Mouse (Mus musculus) bone marrow, adult 2 months (tissue): ENCODE measurements around the gene Nudt19. TPM values are rescaled to one million over a fixed set of nuclear protein-coding genes. Genes with fewer than 3 reads are reported as not detected.

Experiments used
- H3K27ac ChIP-seq: fragments of 200-500 bp; 2 replicates; pipeline ENCODE4 v1.5.1; 2012; ENCODE audit warnings: low read depth, mild to moderate bottlenecking, control low read depth, inconsistent platforms, low read length; ENCODE audit not compliant: control insufficient read depth, poor library complexity, insufficient read depth
- H3K4me1 ChIP-seq: fragments of 200-500 bp; 2 replicates; pipeline ENCODE4 v1.6.1; 2011; ENCODE audit warnings: low read length; ENCODE audit not compliant: control insufficient read depth, insufficient read depth
- H3K4me3 ChIP-seq: fragments of 200-500 bp; replicated peaks from 2 replicates; pipeline ENCODE3; 2011; ENCODE audit warnings: mild to moderate bottlenecking, low read depth, low read length, control low read depth; ENCODE audit not compliant: control insufficient read depth
- CTCF ChIP-seq: fragments of 200-500 bp; IDR thresholded peaks from 2 replicates; pipeline ENCODE4 v1.5.1; 2011; ENCODE audit warnings: low read length, control low read depth; ENCODE audit not compliant: control insufficient read depth, insufficient read depth
- POLR2A ChIP-seq: fragments of 200-500 bp; IDR thresholded peaks from 2 replicates; pipeline ENCODE4 v1.6.1; 2011; ENCODE audit warnings: low read depth, mild to moderate bottlenecking, control low read depth, low read length, borderline replicate concordance; ENCODE audit not compliant: control insufficient read depth
- WGBS: fragments of 180-500 bp; shearing (Covaris S2); methylation state at CpG from one replicate; pipeline ENCODE4 v1.1.7; 2018; 5-methylcytosine and 5-hydroxymethylcytosine counted together
- polyA plus RNA-seq: library from polyadenylated mRNA; stranded (reverse); fragments of >200 nt; gene quantifications from 2 replicates; pipeline ENCODE4 v1.2.4, GENCODE M21; 2011; ENCODE audit warnings: low replicate concordance; ENCODE audit not compliant: missing spikeins, insufficient read depth, insufficient read length

The Nudt19 gene
- polyA plus RNA-seq, 1 experiment, result 29.6 TPM

DNA sequence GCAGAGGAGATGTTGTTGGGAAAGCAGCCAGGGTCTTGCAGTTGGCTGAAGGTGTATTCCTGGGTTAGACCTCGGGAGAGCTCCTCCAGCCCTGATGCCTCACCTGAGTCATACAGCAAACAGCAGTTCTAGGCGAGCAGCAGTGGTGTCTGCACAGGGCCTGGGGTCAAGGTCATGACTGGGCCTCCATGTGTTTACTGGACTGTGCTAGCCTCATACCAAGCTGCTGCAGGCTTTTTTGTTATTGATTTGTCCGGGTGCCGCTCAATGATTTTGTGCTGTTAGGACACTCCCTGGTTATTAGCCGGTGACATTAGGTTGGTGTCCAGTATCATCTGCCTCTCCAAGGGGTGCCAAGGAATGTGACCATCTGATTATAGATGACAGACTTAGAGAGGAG lies 31.6 kb upstream of the Nudt19 start:
- Histone ChIP-seq H3K4me1 (no peaks in the 10 kb centered on the region; the same call in none of the 2 replicates), H3K27ac (no peak overlapping the region), H3K4me3 (no peak overlapping the region)
- 72% methylated on average over 5 of the region's 5 CpGs for WGBS
- no peak for TF ChIP-seq POLR2A
- no peak for TF ChIP-seq CTCF

DNA sequence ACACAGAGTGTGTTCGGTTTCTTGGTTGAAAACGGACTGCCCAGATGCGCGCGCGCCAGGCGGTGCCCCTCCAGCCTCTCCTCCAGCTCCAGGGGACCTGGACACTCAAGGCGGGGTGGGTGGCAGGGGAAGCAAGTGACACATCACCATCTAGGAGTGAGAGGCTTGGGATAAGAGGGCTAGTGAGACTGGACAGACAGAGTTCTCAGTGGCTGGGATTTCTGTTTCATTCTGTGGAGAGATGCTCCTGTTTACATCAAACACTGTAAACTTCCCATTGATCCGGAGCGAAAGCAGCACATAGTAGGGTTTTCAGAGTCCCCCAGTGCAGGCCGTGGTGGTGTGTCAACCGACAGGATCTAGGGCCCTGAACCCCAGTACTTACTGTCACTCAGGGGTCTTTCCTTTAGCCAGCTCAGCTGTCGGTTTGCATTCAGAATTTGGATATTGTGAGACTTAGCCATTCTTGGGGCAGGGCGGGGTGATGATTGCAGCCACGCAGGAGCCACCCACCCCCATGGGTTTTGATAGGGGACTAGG lies 30.9 kb upstream of the Nudt19 start:
- H3K27ac ChIP-seq, result no peak overlapping the region
- H3K4me1 ChIP-seq, result no peaks in the 10 kb centered on the region; the same call in none of the 2 replicates
- TF ChIP-seq CTCF, result no peak

DNA sequence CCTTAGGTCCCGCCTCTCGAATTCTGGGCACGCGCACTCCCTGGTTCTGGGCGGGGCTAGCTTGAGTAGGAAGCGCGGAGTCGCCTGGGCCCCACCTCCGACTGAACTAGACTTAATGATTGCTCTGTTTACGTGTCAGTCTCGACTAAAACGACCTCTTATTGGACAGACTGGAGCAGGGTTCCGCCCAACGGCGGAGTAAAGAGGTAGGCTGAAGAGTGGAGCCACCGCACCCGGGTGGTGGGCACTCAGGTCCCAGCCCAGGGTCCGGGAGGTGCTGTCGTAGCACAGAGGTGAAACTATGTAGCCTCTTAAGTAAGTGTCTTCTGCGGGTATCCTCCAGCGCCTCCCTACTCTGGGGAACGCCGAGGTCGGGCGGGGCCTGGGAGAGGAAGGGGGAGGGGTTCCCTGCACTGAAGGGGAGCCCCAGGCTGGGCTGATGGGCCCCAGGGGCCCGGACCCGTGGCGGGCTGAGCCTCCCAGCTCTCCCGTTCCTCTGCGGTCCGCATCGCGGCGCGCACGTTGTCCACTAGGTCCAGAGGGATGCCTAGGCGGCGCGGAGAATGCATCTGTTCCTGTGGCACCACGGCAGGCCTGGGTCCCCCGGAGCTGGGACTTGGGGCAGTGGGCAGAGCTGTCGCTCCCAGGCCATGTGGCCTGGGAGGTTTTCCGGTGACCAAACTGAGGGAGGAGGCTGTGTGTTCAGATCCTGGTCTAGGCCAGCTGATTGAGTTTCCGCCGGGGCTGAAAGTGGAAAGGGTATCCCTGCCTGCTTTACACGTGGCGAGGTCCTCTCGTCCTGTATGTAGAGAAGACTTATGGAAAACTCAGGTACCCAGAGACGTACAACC lies 30.2 kb upstream of the Nudt19 start, which contains the start of gene Ankrd27:
Gene Ankrd27 (plus strand): TSS at position 190 of the 851 bp plus-strand sequence.
- Histone ChIP-seq H3K4me3 (peak within 1 kb of the TSS; percentile 94), H3K27ac (peak within 1 kb of the TSS; percentile 40; the same call in 1 of the 2 replicates), H3K4me1 (no peaks in the 10 kb centered on the region; the same call in none of the 2 replicates)
- WGBS, result under 1% methylated on average over 49 of the region's 49 CpGs
- TF ChIP-seq POLR2A, result peak; percentile 50; the same call in 1 of the 2 replicates
- no peak for TF ChIP-seq CTCF

More for the DNA sequence above, 30.9 kb upstream of the Nudt19 start:
- H3K4me3 ChIP-seq, result peak overlapping the region; percentile 94
- 28% methylated on average over 15 of the region's 15 CpGs for WGBS

DNA sequence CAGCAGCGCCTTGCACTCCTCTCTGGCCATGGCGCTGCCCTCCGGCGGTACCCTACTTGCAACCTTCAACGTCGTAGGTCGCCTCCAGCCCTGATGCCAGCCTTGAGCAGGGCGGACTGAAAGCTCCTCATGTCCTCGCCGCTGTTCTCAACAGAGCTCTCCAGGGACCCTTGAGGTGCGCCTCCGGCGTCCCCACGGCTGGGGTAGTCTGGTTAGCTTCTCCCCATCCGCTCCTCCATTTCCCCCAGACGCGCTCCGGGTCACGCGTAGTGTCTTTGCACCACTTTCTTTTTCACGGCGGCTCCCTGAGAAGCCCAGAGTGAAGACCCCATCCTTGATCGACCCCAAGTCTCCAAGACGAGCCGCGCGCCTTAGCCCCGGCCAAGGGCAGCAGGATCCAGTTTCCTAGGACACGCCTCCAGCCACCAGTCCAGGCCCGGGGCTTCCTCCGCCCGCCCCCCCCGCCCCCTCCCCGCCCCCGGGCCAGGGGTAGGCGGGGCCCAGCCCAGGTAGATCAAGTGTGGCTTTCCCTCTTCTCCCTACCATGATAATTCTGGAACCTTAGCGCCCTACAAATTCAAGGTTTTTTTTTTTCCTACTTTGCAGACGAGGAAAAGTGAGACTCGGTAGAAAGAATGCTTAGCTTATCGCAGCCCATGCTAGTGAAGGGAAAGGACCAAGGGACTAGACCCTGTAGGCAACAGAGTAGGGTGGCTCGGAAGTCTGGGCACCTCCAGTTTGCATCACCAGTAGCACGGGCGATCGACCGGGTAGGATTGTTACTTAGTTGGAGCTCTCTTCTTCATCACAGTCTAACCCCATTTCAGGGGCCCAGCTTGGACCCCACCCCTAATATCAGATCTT lies 29.3 kb upstream of the Nudt19 start, which contains the start of gene Rgs9bp:
Gene Rgs9bp (minus strand): TSS at position 392 of the 864 bp plus-strand sequence.
- Histone ChIP-seq H3K4me1 (no peaks in the 10 kb centered on the region; the same call in none of the 2 replicates), H3K4me3 (peak within 1 kb of the TSS; percentile 94), H3K27ac (peak within 1 kb of the TSS; percentile 40; the same call in 1 of the 2 replicates)
- TF ChIP-seq POLR2A, result no peak
- no peak for TF ChIP-seq CTCF
- WGBS, result under 1% methylated on average over 45 of the region's 45 CpGs

DNA sequence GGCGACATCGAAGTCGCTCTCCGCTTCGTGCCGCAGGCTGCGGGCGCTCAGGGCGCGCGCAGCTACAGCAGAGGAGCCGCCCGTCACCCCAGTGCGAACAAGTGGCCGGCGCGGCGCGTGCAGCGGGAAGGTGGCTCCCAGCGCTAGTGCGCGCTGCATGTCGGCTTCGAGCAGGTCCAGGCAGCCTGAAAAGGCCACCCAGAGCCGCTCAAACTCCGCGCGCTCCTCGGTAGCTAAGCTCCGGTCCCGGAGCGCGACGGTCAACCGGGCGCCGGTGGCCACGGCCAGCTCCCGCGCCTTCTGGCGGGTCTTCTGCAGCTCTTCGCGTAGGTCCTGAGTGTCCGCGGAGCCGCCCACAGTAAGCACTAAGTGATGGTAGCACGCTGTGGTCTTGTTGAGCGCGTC lies 28.7 kb upstream of the Nudt19 start:
- TF ChIP-seq CTCF (no peak), POLR2A (no peak)
- H3K27ac ChIP-seq, result no peak overlapping the region
- H3K4me1 ChIP-seq, result no peaks in the 10 kb centered on the region; the same call in none of the 2 replicates
- WGBS, result 1% methylated on average over 50 of the region's 50 CpGs
- peak overlapping the region; percentile 68 for H3K4me3 ChIP-seq

DNA sequence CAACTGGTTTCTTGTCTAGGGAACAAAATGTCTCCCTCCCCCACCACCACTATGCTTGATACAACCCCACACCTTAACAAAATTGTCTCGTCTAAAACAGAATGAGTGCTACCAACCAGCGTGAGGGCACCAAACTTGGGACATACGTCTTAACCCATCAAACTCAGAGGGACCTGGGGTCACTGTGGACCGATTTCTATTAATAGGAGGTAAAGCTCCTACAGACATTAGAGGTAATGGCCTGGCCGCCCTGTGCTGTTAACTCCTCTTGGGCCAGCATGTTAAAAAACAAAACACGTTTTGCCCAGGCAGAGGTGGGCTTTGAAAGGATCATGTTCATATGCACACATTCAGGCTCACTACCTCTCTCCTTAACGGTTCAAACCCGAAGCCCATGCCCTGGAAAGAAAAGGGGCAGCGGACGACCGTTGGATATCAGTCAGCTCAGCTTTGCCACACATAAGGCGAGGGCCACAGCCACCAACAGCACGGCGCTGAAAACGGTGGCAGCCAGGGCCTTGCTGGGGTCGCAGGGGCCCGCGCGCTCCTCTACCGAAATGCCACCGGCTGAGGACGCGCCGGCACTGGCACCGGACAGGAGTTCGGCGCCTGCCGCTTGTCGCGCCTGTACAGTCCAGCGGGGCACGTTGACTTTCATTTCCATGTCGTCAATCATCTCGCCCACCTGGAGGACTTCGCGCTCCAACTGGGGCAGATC lies 28.1 kb upstream of the Nudt19 start:
- Histone ChIP-seq H3K27ac (no peak overlapping the region), H3K4me1 (no peaks in the 10 kb centered on the region; the same call in none of the 2 replicates), H3K4me3 (peak overlapping the region; percentile 67)
- no peak for TF ChIP-seq POLR2A
- no peak for TF ChIP-seq CTCF
- WGBS, result 8% methylated on average over 36 of the region's 36 CpGs

DNA sequence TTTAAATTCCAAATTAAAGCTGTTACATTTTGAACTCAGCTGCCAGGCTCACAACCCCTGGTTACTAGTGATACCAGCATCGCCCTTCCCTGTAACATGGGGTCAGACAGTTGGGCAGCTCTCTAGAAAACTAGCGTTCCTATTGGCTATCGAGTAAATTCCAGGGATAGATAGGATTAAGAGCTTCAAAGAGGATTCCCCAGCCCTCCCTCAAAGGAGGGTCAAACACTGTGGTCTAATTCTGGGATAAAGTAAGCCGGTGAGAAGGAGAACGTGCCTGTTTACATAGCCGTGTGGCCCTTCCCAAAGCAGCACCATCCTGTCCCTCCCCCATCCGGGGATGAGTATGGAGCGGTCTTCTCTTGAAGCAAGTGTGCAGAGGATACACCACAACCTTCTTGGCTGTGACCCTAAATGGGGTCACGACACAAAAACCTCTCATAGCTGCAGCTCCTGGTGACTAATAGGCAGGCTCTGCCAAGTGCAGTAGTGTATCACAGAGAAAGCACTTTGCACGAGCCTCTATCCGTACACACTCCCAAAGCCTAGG lies 27.4 kb upstream of the Nudt19 start:
- Histone ChIP-seq H3K27ac (no peak overlapping the region), H3K4me3 (no peak overlapping the region), H3K4me1 (no peaks in the 10 kb centered on the region; the same call in none of the 2 replicates)
- 54% methylated on average over 11 of the region's 11 CpGs for WGBS
- no peak for TF ChIP-seq POLR2A
- TF ChIP-seq CTCF, result no peak
